Mouse (Mus musculus) lung, postnatal 36 days (tissue): ENCODE results near the gene Styk1.

Source experiments
- DNase-seq: peaks from one replicate; pipeline ENCODE4 v3.0.0; 2022; ENCODE audit warnings: mixed read lengths

The Styk1 gene

GRCm38 (mm10) chr6:131353352-131353919 is at the start of gene Styk1:
Gene Styk1, minus strand, starts transcription at chr6:131353597.
- peak; percentile 83 for DNase-seq

GRCm38 (mm10) chr6:131403036-131403435 is 49.6 kb upstream of the Styk1 start:
- DNase-seq = no peak

- DNase-seq = no peak
These were observed 49.2 kb upstream of the Styk1 start for GRCm38 (mm10) chr6:131402606-131403005.

- DNase-seq = no peak
These were observed 47.9 kb upstream of the Styk1 start for GRCm38 (mm10) chr6:131401259-131401658.

- no peak for DNase-seq
These were observed 43.3 kb upstream of the Styk1 start for GRCm38 (mm10) chr6:131396650-131397049.

GRCm38 (mm10) chr6:131393873-131394660 is 40.7 kb upstream of the Styk1 start:
- DNase-seq = no peak

GRCm38 (mm10) chr6:131388040-131389021 is 34.9 kb upstream of the Styk1 start, which contains the start of gene Ybx3:
Gene Ybx3, minus strand, starts transcription at chr6:131388476.
- DNase-seq = peak; percentile 90

- DNase-seq = peak; percentile 75
These were observed 34.0 kb upstream of the Styk1 start for GRCm38 (mm10) chr6:131387221-131388039.

GRCm38 (mm10) chr6:131386416-131387019 is 33.1 kb upstream of the Styk1 start:
- no peak for DNase-seq

GRCm38 (mm10) chr6:131385469-131385868 is 32.1 kb upstream of the Styk1 start:
- DNase-seq = peak; percentile 28

- DNase-seq = peak; percentile 22
These were observed 30.4 kb upstream of the Styk1 start for GRCm38 (mm10) chr6:131383713-131384330.

GRCm38 (mm10) chr6:131382984-131383337 is 29.6 kb upstream of the Styk1 start:
- DNase-seq = peak; percentile 40

- DNase-seq = peak; percentile 86
These were observed 29.0 kb upstream of the Styk1 start for GRCm38 (mm10) chr6:131382232-131382983.

GRCm38 (mm10) chr6:131378858-131379428 is 25.5 kb upstream of the Styk1 start:
- no peak for DNase-seq

GRCm38 (mm10) chr6:131377378-131377777 is 24.0 kb upstream of the Styk1 start:
- no peak for DNase-seq

GRCm38 (mm10) chr6:131374594-131375340 is 21.4 kb upstream of the Styk1 start:
- DNase-seq = no peak

GRCm38 (mm10) chr6:131373160-131373559 is 19.8 kb upstream of the Styk1 start:
- DNase-seq = no peak

- DNase-seq = no peak
These were observed 17.4 kb upstream of the Styk1 start for GRCm38 (mm10) chr6:131370767-131371166.

- DNase-seq = no peak
These were observed 16.6 kb upstream of the Styk1 start for GRCm38 (mm10) chr6:131369866-131370616.
